Mouse (Mus musculus): ENCODE data around the gene Hbb-bh2. TPM values are rescaled to one million over a fixed set of nuclear protein-coding genes. Genes with fewer than 3 reads are reported as not detected.

The Hbb-bh2 gene
- not detected in 2 replicates for polyA plus RNA-seq (2015; fragmentation: Nextera tagmentation; extraction: Ambion mirVana)

DNA sequence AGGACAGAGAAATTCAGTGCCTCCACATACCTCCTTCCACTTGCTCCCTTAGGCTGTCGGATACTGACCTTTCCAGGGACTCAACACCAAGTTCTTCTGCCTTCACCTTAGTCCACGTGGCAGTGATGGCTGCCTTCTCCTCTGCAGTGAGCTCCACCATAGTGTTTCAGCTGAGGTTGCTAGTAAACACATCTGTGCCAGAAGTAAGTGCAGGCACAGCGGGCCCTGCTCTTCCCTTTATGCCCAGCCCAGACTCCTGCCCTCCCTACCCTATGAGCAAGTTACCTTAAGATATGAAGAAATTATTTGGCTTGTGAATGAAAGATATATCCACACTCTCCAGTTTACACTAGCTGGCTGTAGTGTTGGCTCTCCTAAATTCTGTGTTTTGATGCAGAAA, at the start of gene Hbb-bh2:
Gene Hbb-bh2 (minus strand): TSS at position 253 of the 400 bp plus-strand sequence.

DNA sequence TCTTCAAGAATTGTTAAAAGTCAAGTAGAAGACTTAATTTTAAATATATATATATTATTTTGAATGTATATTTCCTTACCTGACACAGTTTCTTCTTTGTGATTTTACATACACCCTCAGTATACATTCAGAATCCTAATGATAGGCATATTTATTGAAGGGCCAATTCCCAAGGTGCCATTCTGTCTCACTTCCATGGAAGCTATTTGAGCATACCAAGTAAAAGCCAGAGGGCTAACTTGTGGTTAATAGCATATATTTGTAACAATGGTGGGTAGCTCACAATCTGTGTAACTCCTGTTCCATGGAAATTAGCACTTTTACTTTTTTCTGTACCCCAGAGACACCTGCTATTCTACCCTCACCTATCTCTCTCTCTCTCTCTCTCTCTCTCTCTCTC, 45.8 kb upstream of the Hbb-bh2 start, which contains the start of gene Olfr66:
Gene Olfr66 (minus strand): TSS at position 101 of the 400 bp plus-strand sequence.

DNA sequence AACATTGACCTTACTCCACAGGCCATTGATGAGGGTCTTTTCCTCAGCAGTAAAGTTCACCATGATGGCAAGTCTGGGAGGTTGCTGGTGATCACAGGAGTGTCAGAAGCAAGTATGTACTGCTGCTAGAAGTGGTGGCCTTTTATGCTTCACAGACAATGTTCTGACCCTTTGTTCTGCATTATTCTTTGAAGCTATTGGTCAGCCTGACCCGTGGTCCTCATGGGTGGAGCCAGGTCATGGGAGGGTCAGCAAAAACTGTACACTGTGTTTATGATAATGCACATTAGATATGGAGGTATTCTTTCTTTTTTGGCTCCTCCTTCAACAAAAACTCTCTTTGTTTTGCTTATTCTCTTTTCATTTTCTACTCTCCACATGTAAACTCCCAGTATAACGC, 12.8 kb upstream of the Hbb-bh2 start, which contains the start of gene Hbb-y:
Gene Hbb-y (minus strand): TSS at position 127 of the 400 bp plus-strand sequence.

DNA sequence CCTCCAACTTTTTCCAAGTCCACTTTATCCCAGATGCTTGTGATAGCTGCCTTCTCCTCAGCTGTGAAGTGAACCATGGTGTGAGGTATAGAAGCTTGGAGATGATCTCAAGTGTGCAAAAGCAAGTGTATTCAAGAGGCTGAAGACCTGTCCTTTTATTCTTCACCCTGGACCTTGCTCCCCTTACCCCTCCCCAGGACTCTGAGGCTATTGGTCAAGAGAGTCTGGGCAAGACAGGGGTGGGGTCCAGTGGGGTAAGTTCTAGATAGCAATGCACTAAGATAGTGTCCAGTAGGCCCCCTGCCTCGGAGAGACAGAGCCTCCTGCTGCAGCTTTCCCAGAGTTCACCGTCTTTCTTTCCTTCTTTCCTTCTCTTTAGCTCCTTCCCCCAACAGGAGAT, 2.7 kb upstream of the Hbb-bh2 start, which contains the start of gene Hbb-bh1:
Gene Hbb-bh1 (minus strand): TSS at position 131 of the 400 bp plus-strand sequence.

DNA sequence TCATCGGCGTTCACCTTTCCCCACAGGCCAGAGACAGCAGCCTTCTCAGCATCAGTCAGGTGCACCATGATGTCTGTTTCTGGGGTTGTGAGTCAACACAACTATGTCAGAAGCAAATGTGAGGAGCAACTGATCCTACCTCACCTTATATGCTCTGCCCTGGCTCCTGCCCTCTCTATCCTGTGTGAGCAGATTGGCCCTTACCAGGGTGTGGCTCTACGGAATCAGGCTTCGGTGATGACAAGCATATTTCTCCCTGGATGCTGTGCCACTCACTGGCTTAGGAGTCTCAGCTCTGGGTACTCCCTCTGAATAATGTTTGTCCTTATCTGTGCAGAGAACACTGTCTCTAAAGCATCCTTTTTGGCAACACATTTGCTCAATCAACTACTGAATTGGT, 12.5 kb downstream of the Hbb-bh2 start, which contains the start of gene Hbb-bs:
Gene Hbb-bs (minus strand): TSS at position 289 of the 400 bp plus-strand sequence.

DNA sequence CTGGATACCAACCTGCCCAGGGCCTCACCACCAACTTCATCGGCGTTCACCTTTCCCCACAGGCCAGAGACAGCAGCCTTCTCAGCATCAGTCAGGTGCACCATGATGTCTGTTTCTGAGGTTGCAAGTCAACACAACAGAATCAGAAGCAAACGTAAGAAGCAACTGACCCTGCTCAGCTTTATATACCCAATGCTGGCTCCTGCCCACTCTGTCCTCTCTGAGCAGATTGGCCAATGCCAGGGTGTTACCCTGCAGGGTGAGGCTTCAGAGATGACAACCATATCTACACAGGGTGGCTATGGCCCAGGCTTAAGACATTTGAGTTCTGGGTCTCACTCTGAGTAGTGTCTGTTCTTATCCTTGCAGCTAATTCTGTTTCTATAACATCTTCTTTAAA, 26.6 kb downstream of the Hbb-bh2 start, which contains the start of gene Hbb-bt:
Gene Hbb-bt (minus strand): TSS at position 231 of the 400 bp plus-strand sequence.

DNA sequence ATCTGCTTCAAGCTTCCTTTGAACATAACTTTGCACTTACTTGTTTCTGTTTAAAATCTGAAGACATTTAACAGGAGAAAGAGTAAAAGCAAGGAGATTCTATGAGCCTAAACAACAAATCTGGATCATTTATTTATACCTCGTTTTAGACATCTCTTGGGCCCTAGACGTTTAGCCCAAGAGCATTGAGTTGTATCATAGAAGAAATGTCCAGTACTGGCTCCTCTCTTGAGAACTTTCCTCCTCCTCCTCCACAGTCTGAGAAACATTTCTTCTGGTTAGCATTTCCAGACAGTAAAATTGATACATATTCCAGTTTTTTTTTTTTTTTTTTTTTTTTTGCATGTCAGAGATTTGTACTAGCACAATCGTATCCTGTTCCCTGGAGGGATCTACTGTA, 48.6 kb downstream of the Hbb-bh2 start, which contains the start of gene Olfr67:
Gene Olfr67 (minus strand): TSS at position 101 of the 400 bp plus-strand sequence.

Other genes starting within 250 kb of the Hbb-bh2 start
- gene Olfr619, start 239.9 kb downstream of the Hbb-bh2 start, polyA plus RNA-seq (2015; fragmentation: Nextera tagmentation; extraction: Ambion mirVana), result not detected in 2 replicates
- gene Olfr620, start 228.0 kb downstream of the Hbb-bh2 start, polyA plus RNA-seq (2015; fragmentation: Nextera tagmentation; extraction: Ambion mirVana), result not detected in 2 replicates
- not detected in 2 replicates for gene Olfr622, start 197.8 kb downstream of the Hbb-bh2 start, polyA plus RNA-seq (2015; fragmentation: Nextera tagmentation; extraction: Ambion mirVana)
- not detected in 2 replicates for gene Olfr623, start 176.8 kb downstream of the Hbb-bh2 start, polyA plus RNA-seq (2015; fragmentation: Nextera tagmentation; extraction: Ambion mirVana)
- 0.04 TPM in 2 replicates for gene Olfr624, start 169.3 kb downstream of the Hbb-bh2 start, polyA plus RNA-seq (2015; fragmentation: Nextera tagmentation; extraction: Ambion mirVana)
- not detected in 2 replicates for gene Olfr625-ps1, start 157.8 kb downstream of the Hbb-bh2 start, polyA plus RNA-seq (2015; fragmentation: Nextera tagmentation; extraction: Ambion mirVana)
- not detected in 2 replicates for gene Olfr243, start 125.8 kb downstream of the Hbb-bh2 start, polyA plus RNA-seq (2015; fragmentation: Nextera tagmentation; extraction: Ambion mirVana)
- gene Olfr628, start 110.1 kb downstream of the Hbb-bh2 start, polyA plus RNA-seq (2015; fragmentation: Nextera tagmentation; extraction: Ambion mirVana), result not detected in 2 replicates
- not detected in 2 replicates for gene Olfr629, start 95.6 kb downstream of the Hbb-bh2 start, polyA plus RNA-seq (2015; fragmentation: Nextera tagmentation; extraction: Ambion mirVana)
- not detected in 2 replicates for gene Olfr630, start 83.2 kb downstream of the Hbb-bh2 start, polyA plus RNA-seq (2015; fragmentation: Nextera tagmentation; extraction: Ambion mirVana)
- not detected in 2 replicates for gene Olfr69, start 68.9 kb downstream of the Hbb-bh2 start, polyA plus RNA-seq (2015; fragmentation: Nextera tagmentation; extraction: Ambion mirVana)
- not detected in 2 replicates for gene Olfr68, start 60.8 kb downstream of the Hbb-bh2 start, polyA plus RNA-seq (2015; fragmentation: Nextera tagmentation; extraction: Ambion mirVana)
- not detected in 2 replicates for gene Olfr67, start 48.7 kb downstream of the Hbb-bh2 start, polyA plus RNA-seq (2015; fragmentation: Nextera tagmentation; extraction: Ambion mirVana)
- 239 and 288 TPM in 2 replicates for gene Hbb-bt, start 26.5 kb downstream of the Hbb-bh2 start, polyA plus RNA-seq (2015; fragmentation: Nextera tagmentation; extraction: Ambion mirVana)
- 1,091 and 1,331 TPM in 2 replicates for gene Hbb-bs, start 12.4 kb downstream of the Hbb-bh2 start, polyA plus RNA-seq (2015; fragmentation: Nextera tagmentation; extraction: Ambion mirVana)
- gene Hbb-bh1, start 2.6 kb upstream of the Hbb-bh2 start, polyA plus RNA-seq (2015; fragmentation: Nextera tagmentation; extraction: Ambion mirVana), result not detected in 2 replicates
- gene Hbb-y, start 12.7 kb upstream of the Hbb-bh2 start, polyA plus RNA-seq (2015; fragmentation: Nextera tagmentation; extraction: Ambion mirVana), result 0.77 TPM in 1 of 2 replicates, not detected in the other
- not detected in 2 replicates for gene Olfr66, start 45.7 kb upstream of the Hbb-bh2 start, polyA plus RNA-seq (2015; fragmentation: Nextera tagmentation; extraction: Ambion mirVana)
- gene Olfr64, start 54.0 kb upstream of the Hbb-bh2 start, polyA plus RNA-seq (2015; fragmentation: Nextera tagmentation; extraction: Ambion mirVana), result not detected in 2 replicates
- not detected in 2 replicates for gene Olfr65, start 63.0 kb upstream of the Hbb-bh2 start, polyA plus RNA-seq (2015; fragmentation: Nextera tagmentation; extraction: Ambion mirVana)
- gene Olfr631, start 88.3 kb upstream of the Hbb-bh2 start, polyA plus RNA-seq (2015; fragmentation: Nextera tagmentation; extraction: Ambion mirVana), result not detected in 2 replicates
- not detected in 2 replicates for gene Olfr632, start 93.8 kb upstream of the Hbb-bh2 start, polyA plus RNA-seq (2015; fragmentation: Nextera tagmentation; extraction: Ambion mirVana)
- gene Olfr633, start 103.9 kb upstream of the Hbb-bh2 start, polyA plus RNA-seq (2015; fragmentation: Nextera tagmentation; extraction: Ambion mirVana), result not detected in 2 replicates
- not detected in 2 replicates for gene Olfr635, start 130.6 kb upstream of the Hbb-bh2 start, polyA plus RNA-seq (2015; fragmentation: Nextera tagmentation; extraction: Ambion mirVana)
- not detected in 2 replicates for gene Olfr638, start 158.2 kb upstream of the Hbb-bh2 start, polyA plus RNA-seq (2015; fragmentation: Nextera tagmentation; extraction: Ambion mirVana)
- gene Olfr639, start 176.8 kb upstream of the Hbb-bh2 start, polyA plus RNA-seq (2015; fragmentation: Nextera tagmentation; extraction: Ambion mirVana), result 0.04 TPM in 1 of 2 replicates, not detected in the other
- not detected in 2 replicates for gene Olfr640, start 185.1 kb upstream of the Hbb-bh2 start, polyA plus RNA-seq (2015; fragmentation: Nextera tagmentation; extraction: Ambion mirVana)
- not detected in 2 replicates for gene Olfr641, start 194.9 kb upstream of the Hbb-bh2 start, polyA plus RNA-seq (2015; fragmentation: Nextera tagmentation; extraction: Ambion mirVana)
- not detected in 2 replicates for gene Olfr642, start 212.1 kb upstream of the Hbb-bh2 start, polyA plus RNA-seq (2015; fragmentation: Nextera tagmentation; extraction: Ambion mirVana)
- not detected in 2 replicates for gene 4930516K23Rik, start 220.9 kb upstream of the Hbb-bh2 start, polyA plus RNA-seq (2015; fragmentation: Nextera tagmentation; extraction: Ambion mirVana)
- gene Olfr644, start 231.3 kb upstream of the Hbb-bh2 start, polyA plus RNA-seq (2015; fragmentation: Nextera tagmentation; extraction: Ambion mirVana), result not detected in 2 replicates
- gene Olfr645, start 244.9 kb upstream of the Hbb-bh2 start, polyA plus RNA-seq (2015; fragmentation: Nextera tagmentation; extraction: Ambion mirVana), result not detected in 2 replicates